Mouse (Mus musculus) regulatory T cell (primary cell): ENCODE results near the gene Usp29.
"Not testable (repeated sequence)": the region's sequence is repeated elsewhere in the genome, so short reads cannot be mapped to it uniquely, and the experiment has no call there.

Experiments used
- in situ Hi-C: fragments of 300-600 bp; cut with MboI, MseI; formaldehyde crosslinking; loops from one replicate; pipeline ENCODE4 v1.15.1; 2025; ENCODE audit warnings: high pct_unique_total_duplicates

Usp29 gene

GRCm38 (mm10) chr7:6760170-6760569, 29.8 kb downstream of the Usp29 start:
- in situ Hi-C loops = loop anchor here (10.0 kb wide), 1 partner anchor 695 kb away; no protein-coding TSS in a partner anchor

GRCm38 (mm10) chr7:6765240-6765639, 34.9 kb downstream of the Usp29 start:
- in situ Hi-C loops = loop anchor here (10.0 kb wide), 1 partner anchor 700 kb away; no protein-coding TSS in a partner anchor

- in situ Hi-C loops = no loop called here
Observed at GRCm38 (mm10) chr7:6770286-6770685, 39.9 kb downstream of the Usp29 start.

- in situ Hi-C loops = not testable (repeated sequence)
Observed at GRCm38 (mm10) chr7:6773865-6774413, 43.6 kb downstream of the Usp29 start.

- in situ Hi-C loops = no loop called here
Observed at GRCm38 (mm10) chr7:6776314-6777059, 46.1 kb downstream of the Usp29 start.

GRCm38 (mm10) chr7:6777107-6777506, 46.7 kb downstream of the Usp29 start:
- in situ Hi-C loops = no loop called here

GRCm38 (mm10) chr7:6777689-6778088, 47.3 kb downstream of the Usp29 start:
- in situ Hi-C loops = no loop called here

- in situ Hi-C loops = no loop called here
Observed at GRCm38 (mm10) chr7:6779172-6779571, 48.8 kb downstream of the Usp29 start.

GRCm38 (mm10) chr7:6781541-6781940, 51.2 kb downstream of the Usp29 start:
- in situ Hi-C loops = no loop called here

- in situ Hi-C loops = no loop called here
Observed at GRCm38 (mm10) chr7:6784340-6785073, 54.1 kb downstream of the Usp29 start.

GRCm38 (mm10) chr7:6787000-6787399, 56.6 kb downstream of the Usp29 start:
- in situ Hi-C loops = no loop called here

GRCm38 (mm10) chr7:6788101-6788500, 57.7 kb downstream of the Usp29 start:
- in situ Hi-C loops = no loop called here

- in situ Hi-C loops = no loop called here
Observed at GRCm38 (mm10) chr7:6791286-6792065, 61.1 kb downstream of the Usp29 start.

- in situ Hi-C loops = no loop called here
Observed at GRCm38 (mm10) chr7:6793240-6793639, 62.9 kb downstream of the Usp29 start.

- in situ Hi-C loops = no loop called here
Observed at GRCm38 (mm10) chr7:6793811-6794210, 63.4 kb downstream of the Usp29 start.

- in situ Hi-C loops = no loop called here
Observed at GRCm38 (mm10) chr7:6797408-6797807, 67.0 kb downstream of the Usp29 start.

GRCm38 (mm10) chr7:6799105-6799805, 68.9 kb downstream of the Usp29 start:
- in situ Hi-C loops = no loop called here

GRCm38 (mm10) chr7:6800586-6801441, 70.4 kb downstream of the Usp29 start:
- in situ Hi-C loops = no loop called here

GRCm38 (mm10) chr7:6801642-6802041, 71.3 kb downstream of the Usp29 start:
- in situ Hi-C loops = no loop called here

GRCm38 (mm10) chr7:6810556-6810955, 80.2 kb downstream of the Usp29 start:
- in situ Hi-C loops = loop anchor here (5.0 kb wide), 1 partner anchor 1228 kb away; no protein-coding TSS in a partner anchor
